Mouse (Mus musculus): ENCODE measurements around the gene Utp14b. TPM values are rescaled to one million over a fixed set of nuclear protein-coding genes. Genes with fewer than 3 reads are reported as not detected.

Utp14b gene
- polyA plus RNA-seq, 1 experiment from 2014 or later = 3.0 TPM

GRCm38 (mm10) chr1:78656472-78656871 lies 1.4 kb upstream of the Utp14b start:
- no peaks in the 10 kb centered on the region for H3K36me3 ChIP-seq
- no peak for ATAC-seq (ENCODE audit: insufficient read depth, low FRiP score, low read depth)
- no peak overlapping the region for H3K4me2 ChIP-seq
- H3K4me3 ChIP-seq (replicated peaks) = no peak overlapping the region
- H3K4me1 ChIP-seq = peaks cover 21% of the 10 kb centered on the region
- WGBS = 12% methylated on average over 2 of the region's 2 CpGs
- no peaks in the 10 kb centered on the region for H3K9me3 ChIP-seq
- no peaks in the 10 kb centered on the region for H3K27me3 ChIP-seq (replicated peaks)
- no peak overlapping the region for H3K9ac ChIP-seq
- peak overlapping the region; percentile 55; the same call in 1 of the 2 replicates for H3K27ac ChIP-seq

- no peaks in the 10 kb centered on the region for H3K27me3 ChIP-seq (replicated peaks)
- peak overlapping the region; percentile 96 for H3K4me3 ChIP-seq (replicated peaks)
- H3K9ac ChIP-seq = peak overlapping the region; percentile 25; the same call in 1 of the 2 replicates
- no peaks in the 10 kb centered on the region for H3K9me3 ChIP-seq
- WGBS = 24% methylated on average over 22 of the region's 22 CpGs
- H3K4me2 ChIP-seq = peak overlapping the region; percentile 75
- H3K4me1 ChIP-seq = peaks cover 21% of the 10 kb centered on the region
- peak overlapping the region; percentile 85 for H3K27ac ChIP-seq
- H3K36me3 ChIP-seq = no peaks in the 10 kb centered on the region
- ATAC-seq (ENCODE audit: insufficient read depth, low FRiP score, low read depth) = no peak
Observed at GRCm38 (mm10) chr1:78657021-78657629, 713 bp upstream of the Utp14b start.

GRCm38 (mm10) chr1:78658441-78659269 lies 817 bp downstream of the Utp14b start:
- Histone ChIP-seq H3K27me3 (replicated peaks) (no peaks in the 10 kb centered on the region), H3K9ac (peak overlapping the region; percentile 96), H3K4me3 (replicated peaks) (peak overlapping the region; percentile 96), H3K36me3 (no peaks in the 10 kb centered on the region), H3K4me1 (peaks cover 21% of the 10 kb centered on the region), H3K4me2 (peak overlapping the region; percentile 62), H3K9me3 (no peaks in the 10 kb centered on the region), H3K27ac (peak overlapping the region; percentile 95)
- under 1% methylated on average over 20 of the region's 20 CpGs for WGBS
- ATAC-seq (ENCODE audit: insufficient read depth, low FRiP score, low read depth) = no peak

- 33% methylated on average over 4 of the region's 4 CpGs for WGBS
- no peak overlapping the region for H3K27ac ChIP-seq
- ATAC-seq (ENCODE audit: insufficient read depth, low FRiP score, low read depth) = no peak
Observed at GRCm38 (mm10) chr1:78659270-78659823, 1.5 kb downstream of the Utp14b start.

GRCm38 (mm10) chr1:78664326-78664725 lies 6.5 kb downstream of the Utp14b start:
- Histone ChIP-seq H3K4me1 (peaks cover 10% of the 10 kb centered on the region), H3K4me2 (no peak overlapping the region), H3K27ac (no peak overlapping the region), H3K36me3 (peaks cover 23% of the 10 kb centered on the region), H3K9ac (no peak overlapping the region), H3K4me3 (replicated peaks) (no peak overlapping the region), H3K27me3 (replicated peaks) (no peaks in the 10 kb centered on the region), H3K9me3 (no peaks in the 10 kb centered on the region)
- no peak for ATAC-seq (ENCODE audit: insufficient read depth, low FRiP score, low read depth)
- WGBS = 64% methylated on average over 4 of the region's 4 CpGs

More at GRCm38 (mm10) chr1:78659270-78659823, 1.5 kb downstream of the Utp14b start:
- no peaks in the 10 kb centered on the region for H3K9me3 ChIP-seq
- peak overlapping the region; percentile 96 for H3K4me3 ChIP-seq (replicated peaks)
- H3K9ac ChIP-seq = 0 out of 2 replicates have a peak overlapping the region, but pooled peaks have one; percentile 96
- no peaks in the 10 kb centered on the region for H3K27me3 ChIP-seq (replicated peaks)
- peaks cover 21% of the 10 kb centered on the region for H3K4me1 ChIP-seq
- H3K4me2 ChIP-seq = peak overlapping the region; percentile 62
- no peaks in the 10 kb centered on the region for H3K36me3 ChIP-seq

- Histone ChIP-seq H3K9ac (no peak overlapping the region), H3K4me3 (replicated peaks) (no peak overlapping the region), H3K4me2 (no peak overlapping the region), H3K27me3 (replicated peaks) (no peaks in the 10 kb centered on the region), H3K9me3 (no peaks in the 10 kb centered on the region), H3K27ac (no peak overlapping the region), H3K4me1 (0 out of 2 replicates have a peak, but pooled peaks cover 2% of the 10 kb centered on the region), H3K36me3 (peaks cover 23% of the 10 kb centered on the region)
- WGBS = 96% methylated on average over 9 of the region's 9 CpGs
- no peak for ATAC-seq (ENCODE audit: insufficient read depth, low FRiP score, low read depth)
Observed at GRCm38 (mm10) chr1:78665954-78666499, 8.2 kb downstream of the Utp14b start.

- no peak overlapping the region for H3K9ac ChIP-seq
Observed at GRCm38 (mm10) chr1:78666585-78666984, 8.7 kb downstream of the Utp14b start.

GRCm38 (mm10) chr1:78682291-78682690 lies 24.5 kb downstream of the Utp14b start:
- no peaks in the 10 kb centered on the region for H3K27me3 ChIP-seq (replicated peaks)
- no peak overlapping the region for H3K27ac ChIP-seq
- H3K4me1 ChIP-seq = no peaks in the 10 kb centered on the region
- H3K4me3 ChIP-seq (replicated peaks) = no peak overlapping the region
- H3K36me3 ChIP-seq = no peaks in the 10 kb centered on the region
- 81% methylated on average over 3 of the region's 3 CpGs for WGBS
- no peak overlapping the region for H3K4me2 ChIP-seq
- no peak for ATAC-seq (ENCODE audit: insufficient read depth, low FRiP score, low read depth)
- no peaks in the 10 kb centered on the region for H3K9me3 ChIP-seq
- no peak overlapping the region for H3K9ac ChIP-seq

More at GRCm38 (mm10) chr1:78666585-78666984, 8.7 kb downstream of the Utp14b start:
- WGBS = 83% methylated on average over 1 of the region's 1 CpGs
- H3K9me3 ChIP-seq = no peaks in the 10 kb centered on the region
- no peak for ATAC-seq (ENCODE audit: insufficient read depth, low FRiP score, low read depth)
- H3K4me2 ChIP-seq = no peak overlapping the region
- peaks cover 23% of the 10 kb centered on the region for H3K36me3 ChIP-seq
- H3K4me1 ChIP-seq = no peaks in the 10 kb centered on the region
- H3K4me3 ChIP-seq (replicated peaks) = no peak overlapping the region
- no peak overlapping the region for H3K27ac ChIP-seq
- H3K27me3 ChIP-seq (replicated peaks) = no peaks in the 10 kb centered on the region

GRCm38 (mm10) chr1:78684128-78684527 lies 26.3 kb downstream of the Utp14b start:
- Histone ChIP-seq H3K27me3 (replicated peaks) (no peaks in the 10 kb centered on the region), H3K4me1 (no peaks in the 10 kb centered on the region), H3K36me3 (no peaks in the 10 kb centered on the region), H3K9me3 (no peaks in the 10 kb centered on the region), H3K9ac (no peak overlapping the region), H3K4me2 (no peak overlapping the region), H3K27ac (no peak overlapping the region), H3K4me3 (replicated peaks) (no peak overlapping the region)
- 85% methylated on average over 8 of the region's 8 CpGs for WGBS
- ATAC-seq (ENCODE audit: insufficient read depth, low FRiP score, low read depth) = no peak

GRCm38 (mm10) chr1:78686872-78687271 lies 29.0 kb downstream of the Utp14b start:
- no peaks in the 10 kb centered on the region for H3K4me1 ChIP-seq
- H3K36me3 ChIP-seq = no peaks in the 10 kb centered on the region
- H3K4me2 ChIP-seq = no peak overlapping the region
- H3K4me3 ChIP-seq (replicated peaks) = no peak overlapping the region
- no peak overlapping the region for H3K9ac ChIP-seq
- no peak for ATAC-seq (ENCODE audit: insufficient read depth, low FRiP score, low read depth)
- H3K27me3 ChIP-seq (replicated peaks) = no peaks in the 10 kb centered on the region
- no peak overlapping the region for H3K27ac ChIP-seq
- H3K9me3 ChIP-seq = no peaks in the 10 kb centered on the region

GRCm38 (mm10) chr1:78688149-78688548 lies 30.3 kb downstream of the Utp14b start:
- 85% methylated on average over 7 of the region's 7 CpGs for WGBS
- 0 out of 2 replicates have a peak, but pooled peaks cover 2% of the 10 kb centered on the region for H3K36me3 ChIP-seq
- H3K4me1 ChIP-seq = no peaks in the 10 kb centered on the region
- no peak overlapping the region for H3K4me2 ChIP-seq
- H3K27ac ChIP-seq = no peak overlapping the region
- no peaks in the 10 kb centered on the region for H3K27me3 ChIP-seq (replicated peaks)
- H3K9ac ChIP-seq = no peak overlapping the region
- no peak overlapping the region for H3K4me3 ChIP-seq (replicated peaks)
- ATAC-seq (ENCODE audit: insufficient read depth, low FRiP score, low read depth) = no peak
- H3K9me3 ChIP-seq = no peaks in the 10 kb centered on the region

All from stomach, embryonic 15.5 days (tissue).